Mouse (Mus musculus) thymus, postnatal 25 days (tissue): ENCODE results near the gene Stag1.

Experiments
- DNase-seq: peaks from one replicate; pipeline ENCODE4 v3.0.0; 2022

Gene Stag1

DNA sequence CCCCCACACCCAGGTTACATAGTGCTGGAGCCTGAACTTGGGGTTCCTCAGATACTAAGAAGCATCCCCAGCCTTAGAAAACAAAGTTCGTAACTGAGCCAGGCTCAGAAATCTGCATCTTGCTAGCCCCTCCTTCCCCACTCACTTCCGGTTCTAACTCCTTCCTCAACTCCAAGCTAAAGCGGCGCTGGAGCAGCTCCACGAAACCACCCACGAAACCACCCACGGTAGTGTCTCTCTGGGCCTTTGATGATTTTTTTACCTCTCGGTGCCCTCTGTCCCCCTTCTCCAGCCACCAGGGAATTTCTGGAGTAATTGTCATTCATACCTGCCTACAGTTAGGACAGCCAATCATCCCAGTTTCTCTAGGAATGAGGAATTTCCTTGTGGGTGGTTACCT lies at the start of gene Stag1:
Gene Stag1 (plus strand): TSS at position 253 of the 400 bp plus-strand sequence.
- no peak for DNase-seq

DNA sequence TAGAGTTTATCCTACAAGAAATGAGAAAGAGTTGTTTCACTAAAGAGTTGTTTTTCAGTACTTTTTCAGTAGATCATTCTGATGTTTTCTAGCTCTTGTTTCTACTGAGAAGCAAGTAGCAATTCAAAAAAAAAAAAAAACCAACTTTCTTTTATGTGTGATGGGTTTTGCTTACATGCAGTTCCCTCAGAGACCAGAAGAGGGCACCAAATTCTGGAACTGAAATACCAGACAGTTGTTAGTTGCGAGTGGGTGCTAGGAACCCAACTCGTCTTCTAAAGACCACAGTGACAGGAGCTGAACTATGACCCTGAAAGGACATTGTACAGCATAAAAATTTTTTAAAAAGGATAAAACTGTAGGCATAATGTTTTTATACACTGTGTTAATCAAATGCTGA lies 49.3 kb upstream of the Stag1 start:
- peak; percentile 43 for DNase-seq

GRCm38 (mm10) chr9:100555686-100556085 lies 41.9 kb upstream of the Stag1 start:
- no peak for DNase-seq

DNA sequence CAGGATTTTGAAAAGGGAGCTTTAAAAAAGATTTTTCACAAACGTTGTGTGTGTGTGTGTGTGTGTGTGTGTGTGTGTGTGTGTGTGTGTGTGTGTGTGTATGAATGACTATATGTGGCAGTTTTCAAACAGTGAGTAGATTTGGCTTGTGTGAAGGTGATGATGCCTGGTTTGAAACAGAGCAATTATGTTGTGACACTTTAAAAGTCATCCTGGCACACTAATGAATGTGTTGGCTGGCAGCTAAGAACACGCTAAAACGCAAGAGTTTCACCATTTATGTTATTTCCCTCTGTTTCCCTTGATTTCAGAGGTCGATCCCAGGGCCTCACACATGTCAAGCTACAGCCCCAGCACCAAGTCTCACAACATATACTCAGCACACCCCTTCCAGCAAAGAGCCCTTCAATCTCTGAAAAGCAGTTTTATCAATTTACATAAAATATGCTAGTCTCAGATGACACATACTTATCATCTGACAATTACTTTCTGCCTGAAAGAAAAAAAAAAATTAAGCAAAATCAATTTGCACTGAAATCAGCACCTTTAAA lies 39.5 kb upstream of the Stag1 start:
- DNase-seq: no peak

DNA sequence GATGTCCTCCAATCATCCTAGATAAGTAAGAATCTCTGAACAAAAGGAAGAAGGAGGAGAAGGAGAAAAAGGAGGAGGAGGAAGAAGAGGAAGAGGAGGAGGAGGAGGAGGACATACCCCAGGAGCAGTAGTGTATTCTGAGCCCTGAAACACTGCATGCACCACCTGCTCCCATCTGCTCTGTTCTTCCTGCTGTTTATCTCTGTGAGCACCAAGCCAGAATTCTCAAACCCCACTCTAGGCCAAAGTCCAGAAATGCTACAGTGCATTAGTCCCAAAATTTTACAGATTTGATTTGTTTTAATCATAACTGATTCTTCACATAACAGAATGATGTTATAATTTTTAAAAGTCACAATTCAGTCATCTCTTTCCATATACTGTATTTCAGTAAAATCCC lies 38.6 kb upstream of the Stag1 start:
- DNase-seq: no peak

DNA sequence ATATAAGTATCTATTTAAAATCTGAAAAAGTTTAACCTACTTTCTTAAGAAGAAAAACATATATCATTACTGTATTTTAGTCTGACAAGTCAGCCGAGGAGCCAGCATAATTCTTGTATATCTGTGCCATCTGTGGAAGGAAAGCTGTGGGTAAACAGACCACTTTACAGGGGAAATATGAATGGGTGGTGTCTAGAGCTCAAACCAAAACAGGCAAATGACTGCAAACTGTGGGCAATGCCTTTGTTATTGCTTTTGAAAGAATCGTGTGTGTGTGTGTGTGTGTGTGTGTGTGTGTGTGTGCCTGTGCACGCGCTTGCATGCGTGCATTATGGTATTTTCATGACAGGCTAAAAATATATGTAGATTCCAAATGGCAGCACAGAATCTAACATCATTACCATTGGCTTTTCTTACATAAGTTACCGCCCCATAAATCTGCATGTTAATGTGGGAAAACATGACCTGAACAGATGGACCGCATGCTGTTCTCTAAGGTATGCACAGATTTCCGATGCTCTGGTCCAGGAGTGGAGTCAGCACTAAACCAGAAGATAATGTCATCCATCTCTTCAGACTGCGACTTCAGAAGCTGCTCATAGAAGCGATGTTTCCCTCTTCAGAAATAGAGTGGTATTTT lies 37.2 kb upstream of the Stag1 start:
- no peak for DNase-seq

- DNase-seq: peak; percentile 21
These were observed 27.6 kb upstream of the Stag1 start for GRCm38 (mm10) chr9:100569798-100570625.

GRCm38 (mm10) chr9:100570626-100571233 lies 26.9 kb upstream of the Stag1 start, which contains the start of gene Slc35g2:
TSS of gene Slc35g2 (minus strand) at chr9:100571090.
- DNase-seq: no peak

DNA sequence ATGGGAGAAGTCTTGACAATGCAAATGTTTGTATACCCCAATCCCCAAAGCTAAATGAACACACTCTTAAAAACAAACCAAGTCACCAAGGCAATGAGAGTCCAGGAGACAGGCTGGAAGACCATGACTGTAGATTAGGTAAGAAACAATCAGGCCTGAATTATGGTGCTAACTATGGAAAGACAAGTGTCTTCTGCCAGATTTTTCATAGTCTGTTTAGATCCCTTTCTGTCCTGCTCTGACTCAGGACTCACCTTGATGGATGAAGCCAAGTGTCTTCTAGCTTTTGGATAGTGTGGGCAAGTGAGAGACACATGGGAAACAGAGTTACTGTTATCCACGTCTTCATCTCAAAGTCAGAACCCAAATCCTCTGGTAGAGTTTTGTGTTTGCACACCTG lies 26.1 kb upstream of the Stag1 start:
- no peak for DNase-seq

DNA sequence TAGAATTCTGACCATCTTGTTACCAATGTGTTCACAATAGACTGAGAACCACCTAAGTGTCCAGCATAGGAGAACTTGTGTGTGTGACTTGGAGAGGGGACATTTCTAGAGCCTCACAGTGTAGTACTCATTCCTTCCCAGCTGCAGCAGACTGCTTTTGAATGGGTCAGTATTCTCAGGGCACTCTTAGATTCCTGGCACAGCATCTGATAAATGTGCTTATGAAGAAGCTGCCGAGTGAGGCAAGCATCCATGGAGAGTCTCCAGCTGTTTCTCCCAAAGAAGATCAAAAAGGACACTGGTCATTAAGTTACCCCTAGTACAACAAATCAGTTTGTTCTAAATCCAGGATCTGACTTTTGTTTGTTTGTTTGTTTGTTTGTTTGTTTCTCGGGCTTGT lies 24.3 kb upstream of the Stag1 start:
- no peak for DNase-seq

DNA sequence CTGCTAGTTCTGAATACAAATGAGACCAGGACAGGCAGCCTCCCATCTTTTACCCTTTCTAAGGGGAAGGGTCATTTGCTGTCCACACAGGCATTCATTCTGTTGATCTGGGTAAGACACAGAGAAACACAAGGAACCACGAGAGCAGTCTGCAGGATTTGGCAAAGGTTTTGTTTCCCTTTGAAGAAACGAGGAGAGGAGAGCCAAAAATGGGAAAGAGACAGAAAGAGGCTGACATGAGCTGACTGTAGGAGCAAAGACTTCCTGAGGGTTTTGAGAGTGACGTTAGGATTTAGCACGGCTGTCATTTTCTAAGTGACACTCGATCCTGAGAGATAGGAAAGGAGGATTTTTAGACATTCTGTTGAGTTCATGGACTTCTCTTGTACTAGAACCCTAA lies 23.7 kb upstream of the Stag1 start:
- DNase-seq: no peak

GRCm38 (mm10) chr9:100580196-100580740 lies 17.3 kb upstream of the Stag1 start:
- no peak for DNase-seq

DNA sequence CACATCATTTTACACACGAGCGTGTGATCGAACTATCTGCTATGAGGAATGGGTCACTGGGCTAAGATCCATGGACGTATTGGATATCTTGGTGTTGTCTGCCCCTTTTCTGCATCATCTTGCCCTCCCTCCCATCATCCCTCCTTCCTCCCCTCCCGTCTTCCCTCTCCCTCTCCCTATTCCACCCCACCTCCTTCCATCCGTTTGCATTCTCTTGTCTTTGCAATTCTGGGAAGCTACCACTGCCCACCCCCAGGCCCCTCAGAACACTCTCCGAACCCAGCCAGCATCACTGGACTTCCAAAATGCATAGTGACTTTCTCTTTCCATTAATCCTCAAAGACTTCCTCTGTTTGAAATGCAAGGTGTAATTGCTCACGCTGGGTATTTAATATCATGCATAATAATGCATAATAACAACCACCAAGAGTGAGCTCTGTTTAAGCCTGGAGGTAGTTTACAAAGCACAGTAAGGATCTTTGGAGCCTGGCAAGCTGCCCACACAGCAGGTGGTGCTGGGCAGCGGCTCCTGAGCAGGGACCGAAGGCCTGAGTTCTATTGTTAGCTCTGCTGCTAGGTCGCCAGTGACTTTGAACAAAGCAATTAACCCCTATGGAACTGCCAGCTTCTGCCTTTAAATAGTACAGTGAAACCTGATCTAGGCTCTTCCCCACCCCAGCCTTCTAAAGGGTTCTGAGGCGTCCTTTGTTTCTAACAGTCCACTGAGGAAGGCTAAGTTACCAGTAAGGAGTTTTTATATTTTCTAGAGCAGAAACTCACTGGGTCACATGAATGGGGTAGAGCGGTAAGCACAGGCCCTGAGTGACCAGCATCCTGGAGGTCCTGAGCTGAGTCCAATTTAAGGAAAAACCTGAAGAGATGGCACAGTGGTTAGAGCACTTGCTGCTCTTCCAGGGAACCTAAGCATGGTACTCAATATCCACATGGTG lies 15.8 kb upstream of the Stag1 start:
- no peak for DNase-seq

DNA sequence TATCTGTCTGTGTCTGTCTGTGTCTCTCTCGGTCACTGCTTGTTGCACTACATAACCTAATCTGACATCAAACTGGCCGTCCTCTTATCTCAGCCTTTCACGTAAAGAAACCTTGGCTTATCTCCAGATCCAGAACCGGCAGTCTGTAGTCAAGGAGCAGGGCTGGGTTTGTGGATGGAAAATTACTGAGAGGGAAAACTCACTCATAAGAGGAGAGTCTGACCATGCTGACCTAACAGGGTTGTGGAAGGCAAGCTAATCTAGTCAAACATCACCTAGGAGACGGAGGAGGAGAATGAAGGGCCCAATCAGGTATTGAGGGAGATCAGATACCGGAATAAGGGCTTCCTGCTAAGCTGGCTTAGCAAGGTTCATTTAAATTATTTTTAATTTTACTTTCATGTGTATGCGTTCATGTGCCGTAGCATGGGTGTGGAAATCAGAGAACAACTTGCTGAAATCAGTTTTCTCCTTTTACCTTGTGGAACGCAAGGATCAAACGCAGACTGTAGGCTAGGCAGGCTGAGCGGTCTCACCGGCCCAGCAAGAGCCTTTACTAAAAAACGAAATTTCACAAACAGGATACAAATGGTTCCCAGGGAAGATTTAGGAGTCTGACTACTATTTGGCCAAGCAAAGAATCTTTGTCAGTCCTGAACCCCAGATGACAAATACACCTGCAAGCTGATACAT lies 14.6 kb upstream of the Stag1 start:
- DNase-seq: no peak

DNA sequence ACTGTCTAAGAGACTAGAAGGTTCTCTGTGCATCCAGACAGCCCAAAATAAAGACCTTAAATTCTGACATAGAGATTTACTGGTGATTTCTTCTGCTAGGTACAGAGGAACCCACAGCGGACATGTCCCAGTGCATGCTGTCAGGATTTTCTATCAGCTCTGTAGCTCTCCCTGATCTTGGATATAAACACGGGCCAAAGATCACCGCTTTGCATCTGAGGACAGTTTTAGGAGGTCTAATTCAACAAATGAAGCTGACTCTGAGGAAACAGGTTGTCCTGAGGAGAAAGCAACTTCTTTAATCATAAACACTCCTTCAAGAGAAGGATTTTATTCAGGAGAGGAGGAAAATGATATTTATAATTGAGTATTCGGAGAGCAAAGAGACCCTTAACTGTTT lies 13.6 kb upstream of the Stag1 start:
- no peak for DNase-seq

- DNase-seq: no peak
These were observed 7.1 kb upstream of the Stag1 start for GRCm38 (mm10) chr9:100590462-100590861.

GRCm38 (mm10) chr9:100596317-100596716 lies 1.3 kb upstream of the Stag1 start:
- DNase-seq: no peak

- DNase-seq: no peak
These were observed 2.2 kb downstream of the Stag1 start for GRCm38 (mm10) chr9:100599761-100600328.

GRCm38 (mm10) chr9:100602130-100602529 lies 4.5 kb downstream of the Stag1 start:
- no peak for DNase-seq

DNA sequence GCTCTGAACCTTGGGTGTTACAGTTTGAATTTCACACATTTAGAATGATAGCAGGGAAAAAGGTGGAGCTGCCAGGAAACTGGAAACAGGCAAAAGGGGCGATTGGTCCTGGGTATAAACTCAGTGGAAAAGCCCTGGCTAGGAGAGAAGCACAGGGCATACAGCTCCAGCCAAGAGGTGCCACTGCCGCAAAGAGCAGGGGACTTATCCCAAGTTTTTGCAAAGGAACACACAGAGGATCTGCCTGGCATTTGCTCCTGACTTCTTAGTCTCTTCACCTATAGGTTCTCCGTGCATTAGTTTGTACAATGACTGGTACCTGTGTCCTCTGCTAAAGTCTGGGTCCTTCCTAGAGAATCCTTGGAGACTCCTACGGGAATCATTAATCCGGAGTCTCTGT lies 5.6 kb downstream of the Stag1 start:
- DNase-seq: no peak

DNA sequence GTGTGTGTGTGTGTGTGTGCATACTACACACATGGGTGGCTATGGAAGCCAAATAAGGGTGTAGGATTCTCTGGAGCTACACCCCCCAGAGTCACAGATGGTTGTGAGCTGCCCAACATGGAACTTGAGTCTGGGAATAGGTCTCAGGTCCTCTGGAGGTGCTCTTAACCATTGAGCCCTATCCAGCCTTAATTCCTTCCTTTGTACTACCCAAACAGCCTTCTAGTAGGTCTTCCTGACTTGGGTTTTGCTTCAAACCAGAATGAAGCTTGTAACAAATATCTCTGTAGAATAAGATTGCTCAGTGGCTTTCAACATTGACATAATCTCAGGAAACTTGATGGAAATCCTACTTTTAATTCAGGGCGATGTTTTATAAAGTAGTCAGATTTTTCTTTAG lies 7.9 kb downstream of the Stag1 start:
- DNase-seq: no peak
